Mouse (Mus musculus): Measurements from ENCODE around the gene Sept5. TPM values are rescaled to one million over a fixed set of nuclear protein-coding genes. Genes with fewer than 3 reads are reported as not detected.

The Sept5 gene
- polyA plus RNA-seq, 1 experiment from 2014 or later = 169 TPM

DNA sequence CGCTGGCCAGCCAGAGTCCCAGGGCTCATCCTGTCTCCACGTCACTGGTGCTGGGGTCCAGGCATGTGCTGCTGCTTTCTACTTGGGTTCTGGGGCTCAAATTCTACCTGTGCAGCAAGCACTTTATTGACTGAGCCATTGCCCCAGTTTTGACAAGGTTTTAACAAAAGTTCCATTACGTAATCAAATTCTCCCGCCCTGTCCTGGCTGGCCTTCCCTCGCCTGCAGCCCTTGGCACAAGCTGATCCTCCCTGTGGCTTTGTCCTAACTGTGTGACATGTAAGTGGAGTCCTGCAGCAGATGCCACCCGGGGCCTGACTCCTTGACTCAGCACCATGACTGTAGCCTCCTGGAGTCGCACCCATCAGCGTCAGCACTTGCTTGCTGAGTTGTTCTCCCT, 55.6 kb downstream of the Sept5 start:
- no peak overlapping the region for H3K27ac ChIP-seq
- H3K27me3 ChIP-seq = peaks cover 28% of the 10 kb centered on the region
- no peak overlapping the region for H3K4me3 ChIP-seq
- 0 out of 2 replicates have a peak, but pooled peaks cover 3% of the 10 kb centered on the region for H3K4me1 ChIP-seq (replicated peaks)
- no peak overlapping the region for H3K4me2 ChIP-seq
- no peak overlapping the region for H3K9ac ChIP-seq
- ATAC-seq (ENCODE audit: low FRiP score) = no peak
- WGBS = 77% methylated on average over 8 of the region's 8 CpGs
- H3K36me3 ChIP-seq = no peaks in the 10 kb centered on the region
- H3K9me3 ChIP-seq = no peaks in the 10 kb centered on the region

Other genes starting within 250 kb of the Sept5 start
- gene Txnrd2, start 203.6 kb downstream of the Sept5 start, polyA plus RNA-seq (2015; fragmentation: Nextera tagmentation; extraction: Ambion mirVana) = 26.1 and 27.0 TPM in 2 replicates
- gene Comt, start 203.1 kb downstream of the Sept5 start, polyA plus RNA-seq (2015; fragmentation: Nextera tagmentation; extraction: Ambion mirVana) = 85.9 and 88.5 TPM in 2 replicates
- gene Gnb1l, start 131.2 kb downstream of the Sept5 start, polyA plus RNA-seq (2015; fragmentation: Nextera tagmentation; extraction: Ambion mirVana) = 13.7 and 15.8 TPM in 2 replicates
- 4.8 and 4.9 TPM in 2 replicates for gene Rtl10, start 131.1 kb downstream of the Sept5 start, polyA plus RNA-seq (2015; fragmentation: Nextera tagmentation; extraction: Ambion mirVana)
- 0.99 and 1.7 TPM in 2 replicates for gene Tbx1, start 39.3 kb downstream of the Sept5 start, polyA plus RNA-seq (2015; fragmentation: Nextera tagmentation; extraction: Ambion mirVana)
- gene Gp1bb, start 7.6 kb downstream of the Sept5 start, polyA plus RNA-seq (2015; fragmentation: Nextera tagmentation; extraction: Ambion mirVana) = 11.2 and 11.9 TPM in 2 replicates
- 19.3 and 21.0 TPM in 2 replicates for gene Gm49601, start 3.5 kb downstream of the Sept5 start, polyA plus RNA-seq (2015; fragmentation: Nextera tagmentation; extraction: Ambion mirVana)
- gene Cldn5, start 146.9 kb upstream of the Sept5 start, polyA plus RNA-seq (2015; fragmentation: Nextera tagmentation; extraction: Ambion mirVana) = 87.2 and 94.4 TPM in 2 replicates
- gene Ufd1, start 181.8 kb upstream of the Sept5 start, polyA plus RNA-seq (2015; fragmentation: Nextera tagmentation; extraction: Ambion mirVana) = 109 and 118 TPM in 2 replicates
- 11.3 and 12.3 TPM in 2 replicates for gene Cdc45, start 182.0 kb upstream of the Sept5 start, polyA plus RNA-seq (2015; fragmentation: Nextera tagmentation; extraction: Ambion mirVana)
- gene 2510002D24Rik, start 206.6 kb upstream of the Sept5 start, polyA plus RNA-seq (2015; fragmentation: Nextera tagmentation; extraction: Ambion mirVana) = 34.0 and 41.2 TPM in 2 replicates
- gene Gm28539, start 206.6 kb upstream of the Sept5 start, polyA plus RNA-seq (2015; fragmentation: Nextera tagmentation; extraction: Ambion mirVana) = not detected in 2 replicates
- gene Mrpl40, start 246.9 kb upstream of the Sept5 start, polyA plus RNA-seq (2015; fragmentation: Nextera tagmentation; extraction: Ambion mirVana) = 67.4 and 80.2 TPM in 2 replicates
- 19.8 and 21.3 TPM in 2 replicates for gene Hira, start 247.1 kb upstream of the Sept5 start, polyA plus RNA-seq (2015; fragmentation: Nextera tagmentation; extraction: Ambion mirVana)